Mouse (Mus musculus): Measurements from ENCODE around the gene Olfr514. TPM values are rescaled to one million over a fixed set of nuclear protein-coding genes. Genes with fewer than 3 reads are reported as not detected.

Olfr514 gene
- not detected in 2 replicates for polyA plus RNA-seq (2012; ENCODE audit: low replicate concordance)

DNA sequence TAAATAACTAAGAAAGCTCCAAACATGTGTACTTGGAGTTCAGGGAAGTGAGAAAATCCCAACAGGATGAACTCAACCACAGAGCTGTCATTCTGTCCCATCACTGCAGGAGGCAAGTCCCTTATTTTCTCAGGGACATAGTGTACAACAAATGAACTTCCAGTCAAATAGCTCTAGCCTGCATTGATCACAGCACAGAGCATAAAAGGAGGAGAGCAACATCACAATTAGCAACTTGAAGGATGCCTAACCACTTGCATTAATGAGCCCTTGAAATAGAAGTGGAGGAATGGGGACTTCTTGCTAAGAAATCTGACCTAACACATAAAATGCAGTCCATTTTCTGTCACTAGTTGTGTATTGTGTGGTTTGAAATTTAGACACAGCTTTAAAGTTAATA, at the start of gene Olfr514:
TSS of gene Olfr514 (minus strand) at position 101 of the 400 bp plus-strand sequence.

DNA sequence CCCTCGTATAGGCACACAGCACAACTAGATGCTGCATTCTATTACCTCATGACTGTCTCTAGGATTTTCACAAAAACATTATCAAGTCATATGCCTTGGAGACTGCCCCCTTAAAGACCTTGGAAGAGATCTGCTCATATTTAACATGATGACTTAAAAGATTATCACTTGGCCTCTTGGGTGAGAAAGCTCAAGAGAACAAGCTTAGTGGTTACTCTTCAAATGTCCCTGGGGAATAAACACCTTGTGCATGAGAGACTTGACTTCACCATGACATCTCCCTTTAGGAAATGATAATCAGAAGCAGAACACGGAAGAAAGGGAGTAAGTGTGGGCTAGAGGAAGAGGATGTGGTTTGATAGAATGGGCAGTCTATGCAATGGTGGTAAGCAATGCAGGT, 46.5 kb upstream of the Olfr514 start, which contains the start of gene Olfr517:
TSS of gene Olfr517 (minus strand) at position 101 of the 400 bp plus-strand sequence.

GRCm38 (mm10) chr7:108850429-108850828, 24.6 kb upstream of the Olfr514 start, which contains the start of gene Olfr516:
Gene Olfr516 (minus strand): TSS chr7:108850529.

Other genes with a start within 250 kb of the Olfr514 start
- gene Olfr506, start 215.2 kb downstream of the Olfr514 start, polyA plus RNA-seq (2012; ENCODE audit: low replicate concordance), result not detected in 2 replicates
- gene Olfr507, start 204.2 kb downstream of the Olfr514 start, polyA plus RNA-seq (2012; ENCODE audit: low replicate concordance), result not detected in 2 replicates
- gene Olfr508, start 196.0 kb downstream of the Olfr514 start, polyA plus RNA-seq (2012; ENCODE audit: low replicate concordance), result not detected in 2 replicates
- not detected in 2 replicates for gene Olfr509, start 174.1 kb downstream of the Olfr514 start, polyA plus RNA-seq (2012; ENCODE audit: low replicate concordance)
- not detected in 2 replicates for gene Olfr510, start 159.6 kb downstream of the Olfr514 start, polyA plus RNA-seq (2012; ENCODE audit: low replicate concordance)
- gene Olfr512, start 112.7 kb downstream of the Olfr514 start, polyA plus RNA-seq (2012; ENCODE audit: low replicate concordance), result not detected in 2 replicates
- gene Olfr513, start 75.0 kb downstream of the Olfr514 start, polyA plus RNA-seq (2012; ENCODE audit: low replicate concordance), result not detected in 2 replicates
- not detected in 2 replicates for gene Olfr516, start 24.5 kb upstream of the Olfr514 start, polyA plus RNA-seq (2012; ENCODE audit: low replicate concordance)
- not detected in 2 replicates for gene Olfr517, start 46.4 kb upstream of the Olfr514 start, polyA plus RNA-seq (2012; ENCODE audit: low replicate concordance)
- not detected in 2 replicates for gene Olfr518, start 59.0 kb upstream of the Olfr514 start, polyA plus RNA-seq (2012; ENCODE audit: low replicate concordance)
- gene Olfr519, start 68.4 kb upstream of the Olfr514 start, polyA plus RNA-seq (2012; ENCODE audit: low replicate concordance), result not detected in 2 replicates
- gene Nlrp10, start 104.2 kb upstream of the Olfr514 start, polyA plus RNA-seq (2012; ENCODE audit: low replicate concordance), result 0.10 TPM in 1 of 2 replicates, not detected in the other
- 671 and 946 TPM in 2 replicates for gene Eif3f, start 108.4 kb upstream of the Olfr514 start, polyA plus RNA-seq (2012; ENCODE audit: low replicate concordance)
- gene Tub, start 124.3 kb upstream of the Olfr514 start, polyA plus RNA-seq (2012; ENCODE audit: low replicate concordance), result not detected in 2 replicates